17 mouse cellular contexts compared by ENCODE assay signal in genomic region chr7:144770116-144770515, GRCm38 (mm10). TPM values are rescaled to one million over a fixed set of nuclear protein-coding genes. Genes with fewer than 3 reads are reported as not detected.
DNase-seq lines count a peak whose midpoint lies in the region; ATAC-seq and TF ChIP-seq lines count a peak whose summit lies in the region.
"Had no signal": no experiment of that assay in that cellular context is flagged by ENCODE, and none has a peak within 500 bp of the region (broad histone marks: within the 10 kb centered on the region; RNA-seq: fewer than 3 reads in every experiment).

No protein-coding gene starts in this region.

- H3K36me3 ChIP-seq in hindbrain, embryonic 14.5 days (replicated peaks; ENCODE audit: control insufficient read depth, insufficient read depth): no peaks in the 10 kb centered on the region
- no peaks in the 10 kb centered on the region for H3K36me3 ChIP-seq in hindbrain, embryonic 16.5 days (ENCODE audit: control insufficient read depth, insufficient read depth, low read length)
- no peaks in the 10 kb centered on the region for H3K36me3 ChIP-seq in midbrain, embryonic 10.5 days
- H3K36me3 ChIP-seq in midbrain, postnatal 0 days (ENCODE audit: insufficient read depth, low read length): no peaks in the 10 kb centered on the region
- H3K36me3 ChIP-seq: midbrain, embryonic 13.5 days had no signal

- 0 out of 2 replicates have a peak, but pooled peaks cover 5% of the 10 kb centered on the region for H3K4me1 ChIP-seq in hindbrain, embryonic 14.5 days (replicated peaks; ENCODE audit: control insufficient read depth, insufficient read depth, low read length)
- no peaks in the 10 kb centered on the region for H3K4me1 ChIP-seq in hindbrain, embryonic 16.5 days (ENCODE audit: control insufficient read depth, insufficient read depth, low read depth, low read length)
- H3K4me1 ChIP-seq in midbrain, embryonic 10.5 days: peaks cover 31% of the 10 kb centered on the region
- no peaks in the 10 kb centered on the region for H3K4me1 ChIP-seq in midbrain, postnatal 0 days (ENCODE audit: insufficient read depth, low read length)
- H3K4me1 ChIP-seq: forebrain, embryonic 13.5 days had no signal

- no peak for TF ChIP-seq CTCF in midbrain, postnatal 0 days (IDR thresholded peaks at IDR 0.05)

- no peak overlapping the region for H3K9ac ChIP-seq in hindbrain, embryonic 14.5 days
- no peak overlapping the region for H3K9ac ChIP-seq in hindbrain, embryonic 16.5 days (ENCODE audit: low read depth, low read length)
- H3K9ac ChIP-seq in midbrain, postnatal 0 days (replicated peaks; ENCODE audit: low read length, poor library complexity, severe bottlenecking): no peak overlapping the region
- H3K9ac ChIP-seq: forebrain, embryonic 13.5 days; liver, postnatal 0 days; midbrain, embryonic 13.5 days had no signal

- H3K4me3 ChIP-seq in hindbrain, embryonic 14.5 days (replicated peaks; ENCODE audit: low read length): no peak overlapping the region
- H3K4me3 ChIP-seq in hindbrain, embryonic 16.5 days (ENCODE audit: low read length): no peak overlapping the region
- no peak overlapping the region for H3K4me3 ChIP-seq in midbrain, embryonic 10.5 days
- no peak overlapping the region for H3K4me3 ChIP-seq in midbrain, postnatal 0 days (ENCODE audit: low read depth, low read length)
- H3K4me3 ChIP-seq: forebrain, embryonic 13.5 days; heart, adult 2 months; midbrain, embryonic 13.5 days had no signal

- peak overlapping the region; percentile 32; the same call in 1 of the 2 replicates for H3K27ac ChIP-seq in hindbrain, embryonic 14.5 days
- no peak overlapping the region for H3K27ac ChIP-seq in hindbrain, embryonic 16.5 days (ENCODE audit: low read depth, low read length)
- peak overlapping the region; percentile 85 for H3K27ac ChIP-seq in midbrain, embryonic 10.5 days (replicated peaks)
- H3K27ac ChIP-seq in midbrain, postnatal 0 days (ENCODE audit: low read depth, low read length): no peak overlapping the region
- H3K27ac ChIP-seq: forebrain, embryonic 13.5 days; heart, adult 2 months; midbrain, embryonic 13.5 days had no signal

- H3K9me3 ChIP-seq in hindbrain, embryonic 14.5 days (ENCODE audit: control insufficient read depth, low read length): no peaks in the 10 kb centered on the region
- H3K9me3 ChIP-seq in hindbrain, embryonic 16.5 days (ENCODE audit: control insufficient read depth, low read length): no peaks in the 10 kb centered on the region
- no peaks in the 10 kb centered on the region for H3K9me3 ChIP-seq in midbrain, embryonic 10.5 days (replicated peaks)
- H3K9me3 ChIP-seq in midbrain, postnatal 0 days (ENCODE audit: low read length): no peaks in the 10 kb centered on the region
- H3K9me3 ChIP-seq: forebrain, embryonic 13.5 days; midbrain, embryonic 13.5 days had no signal

- H3K4me2 ChIP-seq in hindbrain, embryonic 14.5 days (replicated peaks): no peak overlapping the region
- no peak overlapping the region for H3K4me2 ChIP-seq in hindbrain, embryonic 16.5 days (ENCODE audit: low read length)
- H3K4me2 ChIP-seq in midbrain, postnatal 0 days (ENCODE audit: low read depth, low read length, poor library complexity, severe bottlenecking): no peak overlapping the region
- H3K4me2 ChIP-seq: forebrain, embryonic 13.5 days; midbrain, embryonic 13.5 days had no signal

- 30% methylated on average over 3 of the region's 3 CpGs for WGBS in hindbrain, embryonic 14.5 days
- WGBS in hindbrain, embryonic 16.5 days: 36% methylated on average over 3 of the region's 3 CpGs
- 64% methylated on average over 3 of the region's 3 CpGs for WGBS in midbrain, embryonic 10.5 days
- WGBS in midbrain, postnatal 0 days: 42% methylated on average over 3 of the region's 3 CpGs

- no peak for DNase-seq in hindbrain, embryonic 14.5 days (ENCODE audit: low spot score)
- DNase-seq in midbrain, embryonic 10.5 days (ENCODE audit: low spot score): no peak
- DNase-seq in midbrain, postnatal 0 days (ENCODE audit: low spot score): no peak
- DNase-seq in kidney, postnatal 10 days: peak; percentile 44
- DNase-seq in mesoderm, embryonic 11.5 days (ENCODE audit: low read depth, low spot score): peak; percentile 27
- DNase-seq in ovary, adult 18-20 months (ENCODE audit: low spot score): no peak
- DNase-seq: B cell, adult 2 months; cerebellum, adult 9-10 months; heart, adult 2 months; heart, postnatal 14 days; liver, postnatal 0 days; spleen, adult 18-20 months had no signal

- ATAC-seq in hindbrain, embryonic 14.5 days (ENCODE audit: low FRiP score): no peak
- ATAC-seq in hindbrain, embryonic 16.5 days: no peak
- ATAC-seq in midbrain, postnatal 0 days (ENCODE audit: low FRiP score): no peak
- no peak for ATAC-seq in monocyte, adult 5-6 weeks (replicated peaks; ENCODE audit: insufficient number of reproducible peaks, low FRiP score, low TSS enrichment, poor library complexity, severe bottlenecking)
- ATAC-seq: forebrain, embryonic 13.5 days; intestine, postnatal 0 days; liver, postnatal 0 days; midbrain, embryonic 13.5 days had no signal

- no peaks in the 10 kb centered on the region for H3K27me3 ChIP-seq in hindbrain, embryonic 14.5 days (ENCODE audit: control insufficient read depth, insufficient read depth, low read length)
- H3K27me3 ChIP-seq in hindbrain, embryonic 16.5 days (replicated peaks; ENCODE audit: control insufficient read depth, insufficient read depth, low read length): no peaks in the 10 kb centered on the region
- peaks cover 19% of the 10 kb centered on the region for H3K27me3 ChIP-seq in midbrain, embryonic 10.5 days (ENCODE audit: low read depth, poor library complexity, severe bottlenecking)
- H3K27me3 ChIP-seq in midbrain, postnatal 0 days (ENCODE audit: insufficient read depth, low read length): no peaks in the 10 kb centered on the region
- H3K27me3 ChIP-seq: forebrain, embryonic 13.5 days; midbrain, embryonic 13.5 days had no signal

RNA-seq across cellular contexts. Expression of gene Ano1, which starts 18.3 kb away (rescaled TPM):
- 4.5 and 5.6 TPM in 2 replicates for polyA plus RNA-seq in hindbrain, embryonic 14.5 days (2014; fragmentation: Nextera tagmentation; extraction: Ambion mirVana)
- polyA plus RNA-seq in hindbrain, embryonic 16.5 days (2015; fragmentation: Nextera tagmentation; extraction: Ambion mirVana): 5.2 and 5.7 TPM in 2 replicates
- polyA plus RNA-seq in midbrain, embryonic 10.5 days (2016; fragmentation: Nextera tagmentation; extraction: Ambion mirVana): 29.4 and 41.5 TPM in 2 replicates
- total RNA-seq in midbrain, postnatal 0 days (2014; rRNA removed): 11.6 and 13.5 TPM in 2 replicates
- polyA plus RNA-seq in midbrain, postnatal 0 days (2015; fragmentation: Nextera tagmentation; extraction: Ambion mirVana): 5.8 and 7.5 TPM in 2 replicates
- 0.38 TPM in 1 of 3 replicates, not detected in the others for total RNA-seq in monocyte, adult 5-6 weeks (2017)

Comparison
In these comparisons a context has a peak if more than half of its experiments do, and no peak if none do; other contexts are left out.
1. H3K27ac ChIP-seq: peak in hindbrain, embryonic 14.5 days (single experiment) and midbrain, embryonic 10.5 days (single experiment); none in hindbrain, embryonic 16.5 days (single experiment) and midbrain, postnatal 0 days (single experiment).
2. DNase-seq: peak in kidney, postnatal 10 days (single experiment) and mesoderm, embryonic 11.5 days (single experiment); none in hindbrain, embryonic 14.5 days (single experiment), midbrain, embryonic 10.5 days (single experiment), midbrain, postnatal 0 days (single experiment) and ovary, adult 18-20 months (single experiment).